Mouse (Mus musculus): ENCODE results near the gene Hoxd8. TPM values are rescaled to one million over a fixed set of nuclear protein-coding genes. Genes with fewer than 3 reads are reported as not detected.
A peak's percentile ranks its signal among the peaks of the same experiment; 100 is the strongest.

Hoxd8 gene
- total and polyA plus RNA-seq, 2 experiments from 2014 or later = 0.37 TPM; not detected in 1

- Histone ChIP-seq H3K4me1 (ENCODE audit: insufficient read depth, low read length) (no peaks in the 10 kb centered on the region), H3K27me3 (ENCODE audit: insufficient read depth, low read length) (peaks cover 90% of the 10 kb centered on the region), H3K27ac (no peak within 1 kb of the TSS), H3K36me3 (ENCODE audit: insufficient read depth, low read length) (no peaks in the 10 kb centered on the region), H3K4me3 (ENCODE audit: low read length) (no peak within 1 kb of the TSS), H3K9me3 (ENCODE audit: low read length) (peaks cover 3% of the 10 kb centered on the region; the same call in 1 of the 2 replicates), H3K9ac (replicated peaks; ENCODE audit: low read length) (no peak within 1 kb of the TSS), H3K4me2 (ENCODE audit: low read depth, low read length) (no peak within 1 kb of the TSS)
- ATAC-seq = peak; percentile 61; the same call in 1 of the 2 replicates
- peak; percentile 68 for DNase-seq (ENCODE audit: low spot score)
- TF ChIP-seq CTCF (IDR thresholded peaks at IDR 0.05; ENCODE audit: low read depth) = peak; percentile 35; the same call in 1 of the 2 replicates
- under 1% methylated on average over 56 of the region's 56 CpGs for WGBS
These were observed 13.1 kb upstream of the Hoxd8 start, which contains the start of gene Hoxd10 for GRCm38 (mm10) chr2:74691022-74691951. Hoxd10 (plus strand) TSS chr2:74691924.

GRCm38 (mm10) chr2:74691995-74692807 is 12.2 kb upstream of the Hoxd8 start:
- no peak overlapping the region for H3K4me2 ChIP-seq (ENCODE audit: low read depth, low read length)
- peaks cover 3% of the 10 kb centered on the region; the same call in 1 of the 2 replicates for H3K9me3 ChIP-seq (ENCODE audit: low read length)
- peaks cover 91% of the 10 kb centered on the region for H3K27me3 ChIP-seq (ENCODE audit: insufficient read depth, low read length)
- no peak overlapping the region for H3K4me3 ChIP-seq (ENCODE audit: low read length)
- H3K4me1 ChIP-seq (ENCODE audit: insufficient read depth, low read length) = no peaks in the 10 kb centered on the region
- no peak overlapping the region for H3K9ac ChIP-seq (replicated peaks; ENCODE audit: low read length)
- 3% methylated on average over 35 of the region's 35 CpGs for WGBS
- no peak overlapping the region for H3K27ac ChIP-seq
- DNase-seq (ENCODE audit: low spot score) (no peak), ATAC-seq (no peak)
- TF ChIP-seq CTCF (IDR thresholded peaks at IDR 0.05; ENCODE audit: low read depth) = no peak
- H3K36me3 ChIP-seq (ENCODE audit: insufficient read depth, low read length) = no peaks in the 10 kb centered on the region

- no peak for DNase-seq (ENCODE audit: low spot score)
- Histone ChIP-seq H3K36me3 (ENCODE audit: insufficient read depth, low read length) (no peaks in the 10 kb centered on the region), H3K27me3 (ENCODE audit: insufficient read depth, low read length) (peaks cover 91% of the 10 kb centered on the region), H3K4me2 (ENCODE audit: low read depth, low read length) (no peak overlapping the region), H3K27ac (no peak overlapping the region), H3K9ac (replicated peaks; ENCODE audit: low read length) (no peak overlapping the region), H3K9me3 (ENCODE audit: low read length) (0 out of 2 replicates have a peak, but pooled peaks cover 3% of the 10 kb centered on the region), H3K4me1 (ENCODE audit: insufficient read depth, low read length) (no peaks in the 10 kb centered on the region), H3K4me3 (ENCODE audit: low read length) (no peak overlapping the region)
- TF ChIP-seq CTCF (IDR thresholded peaks at IDR 0.05; ENCODE audit: low read depth) = no peak
- ATAC-seq = no peak
- WGBS = 1% methylated on average over 20 of the region's 20 CpGs
These were observed 11.5 kb upstream of the Hoxd8 start for GRCm38 (mm10) chr2:74692808-74693431.

GRCm38 (mm10) chr2:74693432-74693827 is 11.0 kb upstream of the Hoxd8 start:
- no peak for DNase-seq (ENCODE audit: low spot score)
- no peak for TF ChIP-seq CTCF (IDR thresholded peaks at IDR 0.05; ENCODE audit: low read depth)
- H3K27ac ChIP-seq = no peak overlapping the region
- H3K4me2 ChIP-seq (ENCODE audit: low read depth, low read length) = no peak overlapping the region
- 0 out of 2 replicates have a peak, but pooled peaks cover 3% of the 10 kb centered on the region for H3K9me3 ChIP-seq (ENCODE audit: low read length)
- H3K27me3 ChIP-seq (ENCODE audit: insufficient read depth, low read length) = peaks cover 89% of the 10 kb centered on the region
- H3K36me3 ChIP-seq (ENCODE audit: insufficient read depth, low read length) = no peaks in the 10 kb centered on the region
- no peak overlapping the region for H3K4me3 ChIP-seq (ENCODE audit: low read length)
- H3K4me1 ChIP-seq (ENCODE audit: insufficient read depth, low read length) = no peaks in the 10 kb centered on the region
- no peak overlapping the region for H3K9ac ChIP-seq (replicated peaks; ENCODE audit: low read length)
- WGBS = 3% methylated on average over 4 of the region's 4 CpGs
- no peak for ATAC-seq

GRCm38 (mm10) chr2:74694066-74694465 is 10.3 kb upstream of the Hoxd8 start:
- ATAC-seq (no peak), DNase-seq (ENCODE audit: low spot score) (no peak)
- 2% methylated on average over 16 of the region's 16 CpGs for WGBS
- Histone ChIP-seq H3K4me2 (ENCODE audit: low read depth, low read length) (no peak overlapping the region), H3K9ac (replicated peaks; ENCODE audit: low read length) (no peak overlapping the region), H3K36me3 (ENCODE audit: insufficient read depth, low read length) (no peaks in the 10 kb centered on the region), H3K4me1 (ENCODE audit: insufficient read depth, low read length) (no peaks in the 10 kb centered on the region), H3K27me3 (ENCODE audit: insufficient read depth, low read length) (peaks cover 87% of the 10 kb centered on the region), H3K27ac (no peak overlapping the region), H3K4me3 (ENCODE audit: low read length) (no peak overlapping the region), H3K9me3 (ENCODE audit: low read length) (0 out of 2 replicates have a peak, but pooled peaks cover 3% of the 10 kb centered on the region)
- peak; percentile 36 for TF ChIP-seq CTCF (IDR thresholded peaks at IDR 0.05; ENCODE audit: low read depth)

- Histone ChIP-seq H3K4me3 (ENCODE audit: low read length) (no peak overlapping the region), H3K36me3 (ENCODE audit: insufficient read depth, low read length) (no peaks in the 10 kb centered on the region), H3K9ac (replicated peaks; ENCODE audit: low read length) (no peak overlapping the region), H3K4me2 (ENCODE audit: low read depth, low read length) (no peak overlapping the region), H3K4me1 (ENCODE audit: insufficient read depth, low read length) (no peaks in the 10 kb centered on the region), H3K27me3 (ENCODE audit: insufficient read depth, low read length) (peaks cover 90% of the 10 kb centered on the region), H3K27ac (no peak overlapping the region), H3K9me3 (ENCODE audit: low read length) (0 out of 2 replicates have a peak, but pooled peaks cover 3% of the 10 kb centered on the region)
- no peak for TF ChIP-seq CTCF (IDR thresholded peaks at IDR 0.05; ENCODE audit: low read depth)
- ATAC-seq (no peak), DNase-seq (ENCODE audit: low spot score) (no peak)
- WGBS = 4% methylated on average over 1 of the region's 1 CpGs
These were observed 9.0 kb upstream of the Hoxd8 start for GRCm38 (mm10) chr2:74695383-74695782.

Data from hindbrain, postnatal 0 days (tissue).